Mouse (Mus musculus) heart, embryonic 13.5 days (tissue): ENCODE results near the gene Nelfcd. TPM values are rescaled to one million over a fixed set of nuclear protein-coding genes. Genes with fewer than 3 reads are reported as not detected.

Experiments
- ATAC-seq: fragments of 200-750 bp; cut with Nextera tagmentation; 2 replicates; pipeline ENCODE4 v1.8.0; 2017; ENCODE audit warnings: moderate TSS enrichment; ENCODE audit not compliant: insufficient number of reproducible peaks, low FRiP score, low TSS enrichment; ENCODE audit errors: extremely low read depth
- H3K27ac ChIP-seq: fragments of 300-500 bp; sonication (generic); replicated peaks from 2 replicates; pipeline ENCODE4 v1.5.1; 2015; ENCODE audit warnings: moderate library complexity, mild to moderate bottlenecking, inconsistent platforms
- H3K27me3 ChIP-seq: fragments of 300-500 bp; sonication (generic); replicated peaks from 2 replicates; pipeline ENCODE4 v1.6.1; 2015; ENCODE audit warnings: mild to moderate bottlenecking, inconsistent platforms
- H3K36me3 ChIP-seq: fragments of 300-500 bp; sonication (generic); 2 replicates; pipeline ENCODE4 v1.6.1; 2015; ENCODE audit warnings: mild to moderate bottlenecking, inconsistent platforms
- H3K4me1 ChIP-seq: fragments of 300-500 bp; sonication (generic); 2 replicates; pipeline ENCODE4 v1.6.1; 2015; ENCODE audit warnings: inconsistent platforms
- H3K4me2 ChIP-seq: fragments of 300-500 bp; sonication (generic); 2 replicates; pipeline ENCODE4 v1.6.1; 2015; ENCODE audit warnings: inconsistent platforms, mild to moderate bottlenecking, moderate library complexity
- H3K4me3 ChIP-seq: fragments of 300-500 bp; sonication (generic); 2 replicates; pipeline ENCODE4 v1.5.1; 2015; ENCODE audit warnings: moderate library complexity, mild to moderate bottlenecking, inconsistent platforms
- H3K9ac ChIP-seq: fragments of 300-500 bp; sonication (generic); 2 replicates; pipeline ENCODE4 v1.6.1; 2015; ENCODE audit warnings: inconsistent platforms, mild to moderate bottlenecking, moderate library complexity
- H3K9me3 ChIP-seq: fragments of 300-500 bp; sonication (generic); 2 replicates; pipeline ENCODE4 v1.6.1; 2016; ENCODE audit warnings: inconsistent platforms
- WGBS: fragments of 180-500 bp; shearing (Covaris S2); methylation state at CpG from one replicate; pipeline ENCODE4 v1.1.7; 2015; ENCODE audit warnings: mixed read lengths; 5-methylcytosine and 5-hydroxymethylcytosine counted together
- polyA plus RNA-seq: library from polyadenylated mRNA; unstranded; fragments of >200 nt; fragmentation: Nextera tagmentation; extraction: Ambion mirVana; gene quantifications from 2 replicates; pipeline ENCODE4 v1.2.1, GENCODE M21; 2015

The Nelfcd gene
- polyA plus RNA-seq, 1 experiment from 2014 or later = 78.4 TPM

DNA sequence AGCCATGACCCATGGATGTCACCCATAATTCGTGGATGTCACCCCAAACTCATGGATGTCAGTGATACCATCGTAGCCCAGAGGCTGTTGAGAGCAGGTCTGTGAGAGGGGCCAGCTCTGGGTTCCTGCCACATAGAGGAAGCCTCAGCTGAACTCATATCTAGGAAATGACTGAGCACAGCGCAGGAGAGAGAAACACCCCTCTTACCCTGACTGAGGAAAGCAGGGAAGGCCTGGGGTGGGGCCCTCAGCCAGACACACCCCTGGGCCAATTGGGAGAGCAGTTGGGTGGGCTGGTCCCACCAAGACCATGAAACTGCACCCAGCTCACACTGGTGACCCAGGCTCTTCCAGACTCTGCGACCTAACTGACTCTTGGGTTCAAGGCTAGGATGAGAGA is 34.7 kb downstream of the Nelfcd start, which contains the start of gene Tubb1:
Gene Tubb1, plus strand, starts transcription at position 343 of the 400 bp plus-strand sequence.
- no peak within 1 kb of the TSS for H3K27ac ChIP-seq
- no peaks in the 10 kb centered on the region for H3K36me3 ChIP-seq
- no peak within 1 kb of the TSS for H3K4me3 ChIP-seq
- no peak for ATAC-seq
- no peak within 1 kb of the TSS for H3K4me2 ChIP-seq
- no peaks in the 10 kb centered on the region for H3K27me3 ChIP-seq
- 61% methylated on average over 4 of the region's 4 CpGs for WGBS
- no peaks in the 10 kb centered on the region for H3K9me3 ChIP-seq
- peaks cover 5% of the 10 kb centered on the region for H3K4me1 ChIP-seq
- H3K9ac ChIP-seq = no peak within 1 kb of the TSS

DNA sequence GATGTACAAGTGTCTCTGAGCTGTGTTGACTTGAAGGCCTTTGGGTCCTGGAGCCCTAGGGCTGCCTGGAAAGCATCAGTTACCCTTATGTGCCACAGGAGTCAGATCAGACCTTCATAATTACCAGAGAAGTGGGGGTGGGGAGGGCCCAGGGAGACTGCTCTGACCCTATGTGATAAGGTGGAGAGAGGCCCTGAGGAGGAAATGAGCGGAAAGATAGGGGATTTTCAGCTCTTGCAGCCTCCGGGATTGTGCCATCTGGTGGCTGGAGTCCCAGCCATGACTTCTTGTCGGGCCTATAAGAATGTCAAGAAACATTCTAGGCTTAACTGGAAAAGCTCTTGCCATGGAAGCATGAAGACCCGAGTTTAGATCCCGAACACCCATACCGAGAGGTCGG is 38.1 kb downstream of the Nelfcd start:
- H3K27ac ChIP-seq = no peak overlapping the region
- H3K4me2 ChIP-seq = peak overlapping the region; percentile 6; the same call in 1 of the 2 replicates

DNA sequence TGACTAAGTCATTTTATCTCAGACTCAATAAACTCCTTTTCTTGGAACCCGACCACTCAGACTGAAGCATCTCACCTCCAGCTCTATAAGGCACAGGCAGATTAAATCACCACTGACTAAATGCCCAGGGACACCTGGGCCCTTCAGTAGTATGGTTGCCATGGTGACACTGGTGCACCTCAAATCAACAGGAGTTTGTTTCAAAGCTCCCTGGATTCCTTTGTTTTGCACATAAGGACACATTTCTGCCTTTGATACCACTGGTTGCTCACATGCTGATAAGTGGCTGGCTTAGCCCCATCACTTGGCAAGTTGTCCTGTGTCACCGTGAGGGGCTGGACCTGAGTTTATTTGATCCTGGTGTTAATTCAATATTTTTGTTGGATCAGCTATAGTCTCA is 43.8 kb downstream of the Nelfcd start:
- Histone ChIP-seq H3K9me3 (no peaks in the 10 kb centered on the region), H3K27me3 (no peaks in the 10 kb centered on the region)
- ATAC-seq = no peak

More for the DNA sequence above, 38.1 kb downstream of the Nelfcd start:
- no peak overlapping the region for H3K4me3 ChIP-seq
- H3K9ac ChIP-seq = no peak overlapping the region
- peaks cover 5% of the 10 kb centered on the region for H3K4me1 ChIP-seq
- H3K9me3 ChIP-seq = no peaks in the 10 kb centered on the region
- no peaks in the 10 kb centered on the region for H3K36me3 ChIP-seq
- no peaks in the 10 kb centered on the region for H3K27me3 ChIP-seq
- 43% methylated on average over 7 of the region's 7 CpGs for WGBS
- ATAC-seq = no peak

DNA sequence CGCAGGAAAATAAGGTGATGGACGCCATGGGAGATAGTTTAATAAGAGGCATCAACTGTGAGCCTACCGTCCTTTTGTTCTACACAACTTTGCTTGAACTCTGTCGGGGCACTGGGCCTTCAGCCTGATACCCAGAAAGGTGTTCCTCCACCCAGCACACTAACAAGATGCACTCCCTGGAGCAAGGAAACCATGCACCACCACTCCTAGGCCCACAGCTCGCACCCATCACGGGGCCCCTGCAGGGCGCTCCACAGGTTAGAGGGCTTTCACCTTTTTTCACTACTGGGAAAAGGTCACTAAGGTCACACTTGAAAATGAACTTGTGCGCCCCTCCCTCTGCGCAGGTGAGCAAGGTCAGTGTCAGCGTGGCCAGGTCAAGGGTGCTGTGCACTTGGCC is 47.8 kb downstream of the Nelfcd start:
- Histone ChIP-seq H3K36me3 (peaks cover 67% of the 10 kb centered on the region), H3K9me3 (no peaks in the 10 kb centered on the region), H3K4me2 (peak overlapping the region; percentile 84), H3K27ac (peak overlapping the region; percentile 79), H3K4me3 (peak overlapping the region; percentile 73), H3K27me3 (no peaks in the 10 kb centered on the region), H3K9ac (peak overlapping the region; percentile 88), H3K4me1 (peaks cover 10% of the 10 kb centered on the region)
- 27% methylated on average over 10 of the region's 10 CpGs for WGBS
- 0 out of 2 replicates have a peak, but pooled peaks have one; percentile 12 for ATAC-seq

More for the DNA sequence above, 43.8 kb downstream of the Nelfcd start:
- Histone ChIP-seq H3K4me1 (peaks cover 10% of the 10 kb centered on the region), H3K4me3 (no peak overlapping the region), H3K9ac (no peak overlapping the region), H3K36me3 (peaks cover 30% of the 10 kb centered on the region), H3K27ac (no peak overlapping the region), H3K4me2 (no peak overlapping the region)
- WGBS = 61% methylated on average over 2 of the region's 2 CpGs

DNA sequence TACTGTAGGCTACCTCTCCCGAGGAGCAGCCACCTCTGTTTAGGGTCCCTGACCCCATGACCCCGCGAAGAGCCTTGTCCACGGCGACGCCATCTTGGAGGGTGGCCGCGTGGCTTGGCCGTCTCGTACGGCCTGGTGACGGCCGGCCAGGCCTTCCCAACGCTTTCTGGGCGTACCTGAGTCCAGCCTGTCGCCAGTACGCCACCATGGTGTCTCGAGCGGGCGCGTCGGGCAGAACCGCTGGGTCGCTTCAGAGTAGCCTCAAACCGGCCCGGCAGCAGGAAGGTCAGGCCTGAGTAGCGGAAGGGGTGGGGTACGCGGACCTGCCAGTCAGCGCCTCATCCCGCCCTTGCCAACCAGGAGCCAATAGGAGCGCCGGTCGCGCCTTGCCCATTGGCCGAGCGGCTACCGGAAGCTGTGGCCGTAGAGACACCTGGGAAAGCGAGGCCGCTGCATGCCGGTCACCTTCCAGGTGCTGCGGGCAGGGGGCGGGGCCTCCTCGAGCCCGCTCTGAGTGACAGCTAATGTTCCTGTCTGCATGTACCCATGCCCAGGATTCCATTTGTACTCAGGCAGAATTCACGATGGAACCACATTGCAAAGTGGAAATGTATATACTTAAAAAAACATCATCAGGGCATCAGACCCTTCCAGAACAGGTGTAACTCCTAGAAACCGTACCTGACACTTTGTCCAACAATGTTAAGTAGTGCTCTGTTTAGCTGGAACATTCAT is 48.4 kb downstream of the Nelfcd start, which contains the start of gene Atp5e:
Gene Atp5e, minus strand, starts transcription at position 317 of the 735 bp plus-strand sequence.
- peak within 1 kb of the TSS; percentile 84 for H3K4me2 ChIP-seq
- H3K4me3 ChIP-seq = peak within 1 kb of the TSS; percentile 73
- H3K9ac ChIP-seq = peak within 1 kb of the TSS; percentile 88
- H3K27me3 ChIP-seq = no peaks in the 10 kb centered on the region
- WGBS = 2% methylated on average over 48 of the region's 48 CpGs
- H3K36me3 ChIP-seq = peaks cover 73% of the 10 kb centered on the region
- H3K27ac ChIP-seq = peak within 1 kb of the TSS; percentile 79
- peak; percentile 99 for ATAC-seq
- no peaks in the 10 kb centered on the region for H3K9me3 ChIP-seq
- peaks cover 10% of the 10 kb centered on the region for H3K4me1 ChIP-seq

DNA sequence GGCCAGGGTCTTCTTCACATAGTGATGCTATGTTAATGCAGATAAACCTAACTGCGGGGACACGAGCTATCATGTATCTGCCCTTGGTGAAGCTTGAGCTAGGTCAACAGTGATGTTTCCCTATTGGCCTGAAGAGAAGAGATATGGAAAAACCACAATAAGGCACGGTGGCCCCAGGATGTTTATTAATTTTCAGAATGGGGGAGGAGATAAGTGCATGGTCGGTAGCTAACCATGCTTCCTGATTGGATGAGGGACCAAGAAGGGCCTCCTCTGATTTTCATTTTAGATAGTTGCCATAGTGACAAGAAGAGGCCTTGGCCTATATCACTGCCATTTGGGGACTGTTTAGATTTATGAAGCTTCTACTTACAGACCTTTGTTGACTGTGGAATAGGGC is 54.7 kb downstream of the Nelfcd start:
- Histone ChIP-seq H3K36me3 (peaks cover 64% of the 10 kb centered on the region), H3K9me3 (peaks cover 3% of the 10 kb centered on the region; the same call in 1 of the 2 replicates), H3K27me3 (no peaks in the 10 kb centered on the region), H3K4me1 (peaks cover 32% of the 10 kb centered on the region), H3K9ac (no peak overlapping the region), H3K27ac (no peak overlapping the region), H3K4me3 (no peak overlapping the region), H3K4me2 (no peak overlapping the region)
- ATAC-seq = no peak
- 69% methylated on average over 4 of the region's 4 CpGs for WGBS

DNA sequence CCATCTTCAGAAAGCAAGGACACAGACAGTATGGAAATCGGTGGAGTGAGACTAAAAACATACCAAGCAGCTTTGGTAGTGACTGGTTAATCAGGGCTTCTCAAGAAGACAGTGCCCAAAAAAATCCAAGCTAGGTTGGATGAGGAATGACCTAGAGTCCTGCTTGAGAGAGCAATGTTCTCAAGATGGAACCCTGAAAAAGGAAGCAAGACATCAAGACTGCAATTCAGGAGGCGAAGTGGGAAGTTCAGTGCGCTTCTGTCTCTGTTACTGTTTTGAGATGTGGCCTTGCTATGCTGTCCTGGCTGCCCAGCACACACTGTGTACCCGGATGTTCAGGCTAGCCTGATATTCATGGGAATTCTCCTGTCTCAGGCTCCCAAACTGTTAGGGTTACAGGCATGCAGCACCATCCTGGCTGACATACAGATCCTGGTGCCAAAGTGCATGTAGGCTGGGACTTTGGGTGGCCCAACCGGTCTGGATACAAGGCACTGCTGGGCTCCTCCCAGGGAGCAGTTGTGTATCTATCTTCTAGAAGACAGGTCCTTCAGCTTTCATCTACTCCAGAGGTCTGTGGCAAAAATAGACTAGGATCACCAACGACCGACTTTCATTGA is 55.3 kb downstream of the Nelfcd start:
- Histone ChIP-seq H3K36me3 (peaks cover 58% of the 10 kb centered on the region), H3K27ac (no peak overlapping the region; the same call in 1 of the 2 replicates), H3K4me1 (peaks cover 32% of the 10 kb centered on the region), H3K9me3 (peaks cover 3% of the 10 kb centered on the region; the same call in 1 of the 2 replicates), H3K4me3 (no peak overlapping the region), H3K27me3 (no peaks in the 10 kb centered on the region), H3K4me2 (peak overlapping the region; percentile 85), H3K9ac (no peak overlapping the region)
- 72% methylated on average over 7 of the region's 7 CpGs for WGBS
- ATAC-seq = no peak

DNA sequence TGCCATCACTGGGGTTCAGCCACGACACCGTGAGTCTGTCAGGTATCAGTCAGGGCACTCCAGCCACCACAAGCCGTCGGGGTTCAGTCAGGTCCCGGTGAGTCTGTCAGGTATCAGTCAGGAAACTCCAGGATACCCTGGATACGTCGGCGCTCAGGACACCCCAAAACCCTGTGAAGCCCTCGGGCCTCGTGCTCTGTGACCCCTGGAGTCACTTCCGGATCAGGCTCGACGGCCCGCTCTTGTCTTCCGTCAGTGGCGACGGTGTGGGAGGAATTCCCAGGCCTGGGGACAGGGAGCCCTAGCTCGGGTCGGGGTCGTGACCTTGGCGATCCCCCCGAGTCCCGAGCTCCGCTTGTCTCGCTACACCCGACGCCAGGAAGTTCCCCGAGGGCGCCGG is 56.8 kb downstream of the Nelfcd start:
- peak; percentile 15 for ATAC-seq
- Histone ChIP-seq H3K4me3 (peak overlapping the region; percentile 81), H3K27me3 (no peaks in the 10 kb centered on the region), H3K4me1 (peaks cover 32% of the 10 kb centered on the region), H3K4me2 (peak overlapping the region; percentile 85), H3K27ac (peak overlapping the region; percentile 78), H3K9ac (peak overlapping the region; percentile 89), H3K9me3 (peaks cover 3% of the 10 kb centered on the region; the same call in 1 of the 2 replicates), H3K36me3 (peaks cover 43% of the 10 kb centered on the region)
- WGBS = 6% methylated on average over 30 of the region's 30 CpGs

DNA sequence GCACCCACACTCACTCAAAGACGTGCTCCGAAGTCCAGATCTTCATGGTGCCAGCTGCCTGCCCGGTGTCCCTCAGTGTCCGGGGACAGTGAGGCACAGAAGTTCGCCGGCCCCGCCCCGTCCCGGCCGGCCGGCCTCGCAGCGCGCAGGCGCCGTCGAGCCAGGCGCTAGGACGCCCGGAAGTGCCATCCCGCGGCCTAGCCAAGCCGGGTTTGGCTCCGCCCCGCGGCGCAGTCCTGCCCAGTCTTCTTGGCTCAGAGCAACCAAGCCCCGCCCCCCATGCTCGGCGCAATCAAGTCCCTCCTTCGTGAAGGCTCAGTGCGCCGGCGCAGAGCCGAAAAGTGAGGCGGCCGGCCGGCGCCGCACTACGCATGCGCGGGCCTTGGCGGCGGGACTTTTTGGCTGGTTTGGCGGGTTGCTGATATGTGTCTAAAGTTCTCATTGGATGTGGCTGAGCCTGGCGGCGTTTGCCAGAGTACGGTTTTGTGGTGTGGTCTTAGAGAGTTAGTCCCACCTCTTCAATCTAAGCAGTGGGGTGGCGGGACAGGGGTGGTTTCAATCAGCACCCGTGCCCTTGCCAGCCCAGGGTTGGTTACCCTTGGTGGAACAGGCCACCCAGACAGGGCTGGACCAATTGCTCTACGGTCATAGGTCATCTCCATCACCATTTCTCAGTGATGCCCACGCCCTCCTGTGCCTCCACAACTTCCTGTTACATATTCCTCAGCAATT is 57.4 kb downstream of the Nelfcd start, which contains the start of gene Prelid3b:
Gene Prelid3b, minus strand, starts transcription at position 264 of the 732 bp plus-strand sequence.
- under 1% methylated on average over 53 of the region's 53 CpGs for WGBS

DNA sequence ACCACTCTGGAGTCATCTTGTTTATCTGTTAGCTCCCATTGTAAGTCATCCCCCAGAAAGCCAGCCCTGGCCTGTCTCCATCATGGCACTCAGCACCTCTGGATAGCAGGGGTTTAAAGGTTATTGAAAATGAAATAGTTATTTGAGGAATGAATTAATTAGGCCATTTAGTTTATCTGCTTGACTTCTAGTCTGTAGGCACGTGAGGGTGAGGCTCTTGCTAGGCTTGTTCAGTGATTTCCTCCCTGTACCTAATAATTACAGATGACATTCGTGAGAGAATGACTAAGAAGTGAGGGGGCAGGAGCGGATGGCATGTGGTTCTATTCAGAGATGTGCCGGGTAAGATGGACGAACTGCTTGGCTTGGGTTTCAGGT is 57.9 kb downstream of the Nelfcd start:
- Histone ChIP-seq H3K36me3 (peaks cover 32% of the 10 kb centered on the region), H3K9me3 (peaks cover 3% of the 10 kb centered on the region; the same call in 1 of the 2 replicates), H3K27ac (peak overlapping the region; percentile 71), H3K27me3 (no peaks in the 10 kb centered on the region), H3K4me3 (peak overlapping the region; percentile 81), H3K4me2 (peak overlapping the region; percentile 85), H3K4me1 (peaks cover 32% of the 10 kb centered on the region), H3K9ac (peak overlapping the region; percentile 80)
- 76% methylated on average over 5 of the region's 5 CpGs for WGBS
- ATAC-seq = no peak

More for the DNA sequence above, 57.4 kb downstream of the Nelfcd start, which contains the start of gene Prelid3b:
- Histone ChIP-seq H3K4me2 (peak within 1 kb of the TSS; percentile 85), H3K36me3 (peaks cover 38% of the 10 kb centered on the region), H3K27ac (peak within 1 kb of the TSS; percentile 78), H3K9ac (peak within 1 kb of the TSS; percentile 89), H3K4me1 (peaks cover 32% of the 10 kb centered on the region), H3K9me3 (peaks cover 3% of the 10 kb centered on the region; the same call in 1 of the 2 replicates), H3K27me3 (no peaks in the 10 kb centered on the region), H3K4me3 (peak within 1 kb of the TSS; percentile 81)
- peak; percentile 99 for ATAC-seq
